Mouse (Mus musculus) hindbrain, postnatal 0 days (tissue): ENCODE measurements around the gene Paxbp1. TPM values are rescaled to one million over a fixed set of nuclear protein-coding genes. Genes with fewer than 3 reads are reported as not detected.

Experiments
- ATAC-seq: fragments of 200-750 bp; cut with Nextera tagmentation; 2 replicates; pipeline ENCODE4 v1.8.0; 2017; ENCODE audit warnings: mild to moderate bottlenecking, moderate TSS enrichment, moderate library complexity
- DNase-seq: peaks from one replicate; pipeline ENCODE4 v3.0.0-alpha.2; 2015; ENCODE audit warnings: low spot score
- H3K27ac ChIP-seq: fragments of 300-500 bp; sonication (generic); 2 replicates; pipeline ENCODE4 v1.5.1; 2014; ENCODE audit warnings: mild to moderate bottlenecking
- H3K27me3 ChIP-seq: fragments of 300-500 bp; sonication (generic); 2 replicates; pipeline ENCODE4 v1.6.1; 2014; ENCODE audit warnings: low read length, mixed read lengths; ENCODE audit not compliant: insufficient read depth
- H3K36me3 ChIP-seq: fragments of 300-500 bp; sonication (generic); 2 replicates; pipeline ENCODE4 v1.6.1; 2014; ENCODE audit warnings: low read length, mixed read lengths; ENCODE audit not compliant: insufficient read depth
- H3K4me1 ChIP-seq: fragments of 300-500 bp; sonication (generic); 2 replicates; pipeline ENCODE4 v1.6.1; 2014; ENCODE audit warnings: antibody characterized with exemption, low read length, mixed read lengths; ENCODE audit not compliant: insufficient read depth
- H3K4me2 ChIP-seq: fragments of 300-500 bp; sonication (generic); 2 replicates; pipeline ENCODE4 v1.6.1; 2014; ENCODE audit warnings: low read depth, mild to moderate bottlenecking, low read length, moderate library complexity, mixed read lengths
- H3K4me3 ChIP-seq: fragments of 300-500 bp; sonication (generic); 2 replicates; pipeline ENCODE4 v1.5.1; 2014; ENCODE audit warnings: low read length
- H3K9ac ChIP-seq: fragments of 300-500 bp; sonication (generic); replicated peaks from 2 replicates; pipeline ENCODE4 v1.6.1; 2014; ENCODE audit warnings: mild to moderate bottlenecking, low read length, moderate library complexity, mixed read lengths
- H3K9me3 ChIP-seq: fragments of 300-500 bp; sonication (generic); 2 replicates; pipeline ENCODE4 v1.6.1; 2016; ENCODE audit warnings: low read length, mixed read lengths
- CTCF ChIP-seq: IDR thresholded peaks from 2 replicates; pipeline ENCODE4 v1.5.1; 2016; ENCODE audit warnings: antibody characterized with exemption, control low read depth, low read depth
- WGBS: fragments of 180-500 bp; shearing (Covaris S2); extraction: QIAGEN DNeasy Blood & Tissue Kit; methylation state at CpG from one replicate; pipeline ENCODE4 v1.1.7; 2014; 5-methylcytosine and 5-hydroxymethylcytosine counted together
- polyA plus RNA-seq: library from polyadenylated mRNA; unstranded; fragments of >200 nt; fragmentation: Nextera tagmentation; extraction: Ambion mirVana; gene quantifications from 2 replicates; pipeline ENCODE4 v1.2.1, GENCODE M21; 2015
- total RNA-seq: library from RNA; depleted of rRNA; stranded (reverse); fragments of >200 nt; gene quantifications from 2 replicates; pipeline ENCODE4 v1.2.3, GENCODE M21; 2014

Paxbp1 gene
- total and polyA plus RNA-seq, 2 experiments from 2014 or later: 22.8 to 39.7 TPM

- TF ChIP-seq CTCF: no peak
- WGBS: 78% methylated on average over 12 of the region's 12 CpGs
- Histone ChIP-seq H3K4me2 (no peak overlapping the region), H3K27ac (no peak overlapping the region), H3K9ac (no peak overlapping the region), H3K27me3 (no peaks in the 10 kb centered on the region), H3K9me3 (no peaks in the 10 kb centered on the region), H3K36me3 (no peaks in the 10 kb centered on the region), H3K4me1 (no peaks in the 10 kb centered on the region), H3K4me3 (no peak overlapping the region)
- no peak for ATAC-seq
- no peak for DNase-seq
Observed at GRCm38 (mm10) chr16:91064583-91065365, 20.4 kb upstream of the Paxbp1 start.

- no peak overlapping the region for H3K27ac ChIP-seq
- no peaks in the 10 kb centered on the region for H3K9me3 ChIP-seq
- no peak overlapping the region for H3K9ac ChIP-seq
- DNase-seq (no peak), ATAC-seq (no peak)
- WGBS: 94% methylated on average over 10 of the region's 10 CpGs
- no peaks in the 10 kb centered on the region for H3K27me3 ChIP-seq
- H3K4me3 ChIP-seq: no peak overlapping the region
- no peak overlapping the region for H3K4me2 ChIP-seq
- no peak for TF ChIP-seq CTCF
- no peaks in the 10 kb centered on the region for H3K4me1 ChIP-seq
- H3K36me3 ChIP-seq: no peaks in the 10 kb centered on the region
Observed at GRCm38 (mm10) chr16:91063786-91064185, 19.4 kb upstream of the Paxbp1 start.

GRCm38 (mm10) chr16:91061531-91062318, 17.4 kb upstream of the Paxbp1 start:
- Histone ChIP-seq H3K4me3 (no peak overlapping the region), H3K36me3 (no peaks in the 10 kb centered on the region), H3K9me3 (no peaks in the 10 kb centered on the region), H3K27me3 (no peaks in the 10 kb centered on the region), H3K4me2 (no peak overlapping the region), H3K4me1 (no peaks in the 10 kb centered on the region), H3K9ac (no peak overlapping the region), H3K27ac (no peak overlapping the region)
- 88% methylated on average over 13 of the region's 13 CpGs for WGBS
- TF ChIP-seq CTCF: no peak
- DNase-seq (no peak), ATAC-seq (no peak)

GRCm38 (mm10) chr16:91057741-91058140, 13.4 kb upstream of the Paxbp1 start:
- WGBS: 81% methylated on average over 6 of the region's 6 CpGs
- no peak for ATAC-seq
- H3K4me3 ChIP-seq: no peak overlapping the region
- H3K4me2 ChIP-seq: no peak overlapping the region
- H3K4me1 ChIP-seq: no peaks in the 10 kb centered on the region
- no peak for DNase-seq
- no peaks in the 10 kb centered on the region for H3K27me3 ChIP-seq
- no peak overlapping the region for H3K27ac ChIP-seq
- no peaks in the 10 kb centered on the region for H3K9me3 ChIP-seq
- H3K9ac ChIP-seq: no peak overlapping the region
- no peaks in the 10 kb centered on the region for H3K36me3 ChIP-seq
- no peak for TF ChIP-seq CTCF

GRCm38 (mm10) chr16:91057261-91057660, 12.9 kb upstream of the Paxbp1 start:
- H3K27ac ChIP-seq: no peak overlapping the region
- ATAC-seq: no peak
- 89% methylated on average over 4 of the region's 4 CpGs for WGBS
- no peak overlapping the region for H3K9ac ChIP-seq
- H3K4me2 ChIP-seq: no peak overlapping the region
- no peaks in the 10 kb centered on the region for H3K9me3 ChIP-seq
- H3K4me1 ChIP-seq: no peaks in the 10 kb centered on the region
- TF ChIP-seq CTCF: no peak
- H3K36me3 ChIP-seq: no peaks in the 10 kb centered on the region
- no peaks in the 10 kb centered on the region for H3K27me3 ChIP-seq
- no peak for DNase-seq
- no peak overlapping the region for H3K4me3 ChIP-seq

GRCm38 (mm10) chr16:91056043-91056821, 11.9 kb upstream of the Paxbp1 start:
- Histone ChIP-seq H3K9me3 (no peaks in the 10 kb centered on the region), H3K4me2 (no peak overlapping the region), H3K4me1 (no peaks in the 10 kb centered on the region), H3K9ac (no peak overlapping the region), H3K27me3 (no peaks in the 10 kb centered on the region), H3K36me3 (no peaks in the 10 kb centered on the region), H3K27ac (no peak overlapping the region), H3K4me3 (no peak overlapping the region)
- 49% methylated on average over 16 of the region's 16 CpGs for WGBS
- ATAC-seq (0 out of 2 replicates have a peak, but pooled peaks have one; percentile 32), DNase-seq (no peak)
- TF ChIP-seq CTCF: no peak
